Mouse (Mus musculus) mesoderm, embryonic 11.5 days (tissue): ENCODE data around the gene Fam222a.

Experiments
- DNase-seq: peaks from one replicate; pipeline ENCODE4 v3.0.0-alpha.2; 2012; ENCODE audit warnings: low read depth, low spot score

Fam222a gene

DNA sequence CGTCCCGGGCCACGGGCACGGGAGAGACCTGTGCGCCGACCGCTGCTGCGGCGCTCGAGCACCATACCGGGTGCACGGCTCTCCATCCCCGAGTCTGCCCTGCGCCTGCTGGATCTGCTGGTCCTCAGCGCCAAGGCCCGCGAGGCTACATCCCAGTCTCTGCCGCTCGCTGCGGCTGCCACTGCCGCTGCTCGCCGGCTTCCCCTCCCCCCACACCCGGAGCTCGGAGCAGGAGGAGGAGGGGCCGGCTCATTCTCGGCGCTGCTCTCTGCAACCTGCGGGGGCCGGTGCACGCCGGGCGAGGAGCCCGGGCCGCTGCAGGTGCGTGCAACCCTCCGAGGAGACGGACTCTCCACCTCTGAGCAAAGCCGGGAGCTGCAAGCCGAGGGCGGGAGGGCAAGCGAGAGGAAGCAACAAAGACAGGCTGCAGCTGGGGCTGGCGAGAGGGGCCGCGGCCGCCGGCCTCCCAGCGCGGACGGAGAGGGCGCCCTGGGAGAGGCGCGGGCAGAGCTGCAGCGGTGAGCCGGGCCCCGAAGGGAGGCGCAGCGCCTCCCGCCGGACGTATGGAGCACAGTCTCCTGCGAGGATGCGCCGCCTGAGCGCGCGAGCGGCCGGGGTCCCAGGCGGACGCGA, at the start of gene Fam222a:
Fam222a (plus strand) TSS at position 452 of the 633 bp plus-strand sequence.
- DNase-seq, result peak; percentile 89

- DNase-seq, result no peak
Measured at GRCm38 (mm10) chr5:114528355-114528754, 39.5 kb upstream of the Fam222a start.

DNA sequence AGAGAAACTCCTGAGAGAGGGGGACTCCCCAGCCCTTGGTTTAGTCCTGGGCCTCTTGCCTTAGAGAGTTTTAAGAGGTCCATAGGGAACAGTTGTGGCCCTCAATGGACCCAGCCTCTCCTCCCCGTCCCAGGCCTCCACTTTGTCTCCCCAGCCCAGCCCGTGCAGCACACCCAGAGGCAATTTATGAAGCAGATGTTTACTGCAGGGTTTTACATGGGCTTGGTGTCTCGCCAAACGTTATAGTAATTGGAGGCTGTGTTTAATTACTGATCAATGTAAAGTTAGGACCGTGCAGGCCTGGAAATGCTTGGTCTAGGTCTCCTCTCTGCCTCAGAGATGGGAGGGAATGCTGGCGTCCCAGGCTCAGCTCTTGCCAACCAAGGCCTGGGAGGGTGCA, 37.5 kb upstream of the Fam222a start:
- DNase-seq, result no peak

DNA sequence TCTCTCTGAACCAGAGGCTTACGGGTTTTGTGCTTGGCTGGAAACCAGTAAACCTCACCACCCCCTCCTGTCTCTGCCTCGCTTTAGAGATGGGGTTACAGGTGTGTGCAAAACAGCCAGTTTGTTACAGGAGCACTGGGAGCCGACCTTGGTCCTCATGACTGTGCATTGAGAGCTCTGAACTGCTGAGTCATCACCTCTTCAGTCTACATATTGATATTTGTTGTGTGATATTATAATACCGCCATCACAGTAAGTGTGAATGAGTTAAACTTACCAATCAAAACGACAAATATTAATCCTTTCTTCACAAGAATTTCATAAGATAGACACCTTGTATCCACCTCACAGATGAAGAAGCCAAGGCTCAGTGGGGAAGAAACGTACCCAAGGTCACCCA, 35.8 kb upstream of the Fam222a start:
- DNase-seq, result no peak

DNA sequence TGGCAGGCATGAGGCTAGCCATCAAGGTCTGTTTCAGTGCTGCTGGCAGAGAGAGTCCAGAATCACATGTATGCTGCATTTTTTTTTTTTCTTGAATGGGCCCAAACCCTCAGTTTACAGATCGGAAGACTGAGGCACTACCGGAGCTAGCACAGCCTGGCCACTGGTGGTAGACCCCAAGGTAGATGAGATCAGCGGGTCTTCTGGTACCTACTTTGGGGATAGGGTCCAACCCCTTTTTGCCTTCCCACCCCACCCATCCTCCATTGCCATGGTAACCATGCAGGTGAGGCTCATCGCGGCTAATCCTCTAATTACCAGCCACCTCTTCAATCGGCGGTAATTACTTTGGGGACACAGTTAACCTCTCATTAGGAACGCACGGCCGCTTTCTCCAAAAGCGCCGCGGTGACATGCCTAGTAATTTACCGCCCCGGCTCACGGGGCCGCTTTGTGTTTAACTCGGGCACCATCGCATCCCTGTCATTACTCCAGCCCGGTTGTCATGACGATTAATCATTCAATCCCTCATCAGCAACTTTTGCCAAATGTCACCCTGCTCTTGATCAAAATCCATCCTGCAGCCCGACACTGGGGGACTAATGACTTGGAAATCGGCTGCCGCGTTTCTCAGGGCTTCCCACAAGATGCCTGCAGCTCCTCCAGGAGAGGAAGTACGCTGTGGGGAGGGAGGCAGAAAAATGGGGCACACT, 30.4 kb upstream of the Fam222a start:
- DNase-seq, result peak; percentile 63

- DNase-seq, result peak; percentile 42
Measured at GRCm38 (mm10) chr5:114538021-114538405, 29.8 kb upstream of the Fam222a start.

GRCm38 (mm10) chr5:114538752-114539151, 29.1 kb upstream of the Fam222a start:
- peak; percentile 47 for DNase-seq

GRCm38 (mm10) chr5:114539766-114540165, 28.1 kb upstream of the Fam222a start:
- DNase-seq, result no peak

DNA sequence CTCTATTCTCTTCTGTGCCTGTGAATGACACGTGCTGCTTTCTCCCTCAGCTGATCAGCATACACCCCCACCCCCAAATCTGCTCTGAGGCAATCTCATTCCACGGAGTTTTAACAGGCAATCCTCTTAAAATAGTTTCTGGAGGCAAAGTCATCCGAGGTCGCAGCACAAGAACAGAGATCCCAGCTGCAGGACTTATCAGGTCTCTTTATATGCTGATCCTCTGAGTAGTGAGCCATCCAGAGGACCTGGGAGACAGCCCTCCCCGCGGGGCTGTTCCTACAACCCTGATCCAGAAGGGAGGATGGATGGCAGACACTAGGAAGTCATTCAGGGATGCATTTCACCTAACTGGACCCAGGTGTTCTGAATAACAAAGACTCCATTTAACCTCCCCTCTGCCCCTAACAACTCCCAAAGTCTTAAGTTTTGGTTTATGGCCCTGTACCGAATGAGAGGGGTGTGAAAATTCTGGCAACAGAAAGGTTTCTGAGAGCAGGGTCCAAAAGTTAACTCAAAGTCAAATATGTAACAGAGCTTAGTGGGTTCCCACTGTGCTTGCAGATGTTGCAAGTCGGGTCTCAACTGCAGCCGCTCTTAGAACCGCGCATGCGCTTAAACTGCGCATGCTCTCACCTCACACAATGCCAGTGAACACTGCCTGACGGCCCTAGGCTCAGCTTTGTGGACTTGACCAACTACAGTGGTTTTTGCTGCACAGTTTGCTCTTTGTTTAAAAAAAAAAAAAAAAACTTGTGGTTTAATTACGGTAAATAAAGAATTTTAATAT, 26.0 kb upstream of the Fam222a start:
- DNase-seq, result peak; percentile 67

- no peak for DNase-seq
Measured at GRCm38 (mm10) chr5:114543656-114544055, 24.2 kb upstream of the Fam222a start.

GRCm38 (mm10) chr5:114544205-114544604, 23.6 kb upstream of the Fam222a start:
- DNase-seq, result no peak

GRCm38 (mm10) chr5:114545076-114545475, 22.7 kb upstream of the Fam222a start:
- no peak for DNase-seq

DNA sequence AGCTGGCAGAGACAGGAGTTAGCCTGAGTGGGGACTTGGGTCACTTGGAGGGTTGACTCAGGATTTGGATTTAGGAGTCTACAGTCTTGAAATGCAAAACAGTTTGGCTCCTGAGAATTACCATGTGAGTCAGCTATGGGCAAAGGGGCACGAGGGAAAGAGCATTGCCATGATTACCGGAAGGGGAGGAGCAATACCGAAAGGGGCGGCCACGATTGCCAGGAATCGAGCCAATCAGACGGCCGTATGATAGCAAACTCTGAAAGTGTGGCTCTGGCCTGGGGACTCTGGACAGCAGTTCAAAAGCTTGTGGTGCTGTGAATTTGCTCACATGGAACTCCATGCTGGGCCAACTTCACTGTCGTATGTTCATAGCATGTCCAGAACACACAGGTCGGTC, 18.8 kb upstream of the Fam222a start:
- no peak for DNase-seq

DNA sequence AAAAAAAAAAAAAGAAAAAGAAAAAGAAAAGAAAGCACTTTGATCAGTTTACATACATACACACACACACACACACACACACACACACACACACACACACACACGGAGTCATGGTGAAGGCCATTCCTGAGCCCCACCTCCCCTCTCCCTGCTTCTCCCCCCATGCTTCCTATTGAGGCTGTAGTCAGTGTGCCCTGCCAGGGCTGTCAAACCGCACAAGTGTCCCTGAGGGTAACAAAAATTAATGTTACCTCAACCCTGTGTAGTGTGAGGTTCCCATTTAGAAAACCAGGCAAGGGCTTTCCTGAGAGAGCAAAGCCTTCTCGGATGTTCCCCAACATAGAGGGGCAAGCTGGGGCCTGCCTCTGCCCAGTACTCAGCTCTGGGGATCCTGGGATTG, 18.0 kb upstream of the Fam222a start:
- DNase-seq, result no peak

- no peak for DNase-seq
Measured at GRCm38 (mm10) chr5:114550431-114550830, 17.4 kb upstream of the Fam222a start.

DNA sequence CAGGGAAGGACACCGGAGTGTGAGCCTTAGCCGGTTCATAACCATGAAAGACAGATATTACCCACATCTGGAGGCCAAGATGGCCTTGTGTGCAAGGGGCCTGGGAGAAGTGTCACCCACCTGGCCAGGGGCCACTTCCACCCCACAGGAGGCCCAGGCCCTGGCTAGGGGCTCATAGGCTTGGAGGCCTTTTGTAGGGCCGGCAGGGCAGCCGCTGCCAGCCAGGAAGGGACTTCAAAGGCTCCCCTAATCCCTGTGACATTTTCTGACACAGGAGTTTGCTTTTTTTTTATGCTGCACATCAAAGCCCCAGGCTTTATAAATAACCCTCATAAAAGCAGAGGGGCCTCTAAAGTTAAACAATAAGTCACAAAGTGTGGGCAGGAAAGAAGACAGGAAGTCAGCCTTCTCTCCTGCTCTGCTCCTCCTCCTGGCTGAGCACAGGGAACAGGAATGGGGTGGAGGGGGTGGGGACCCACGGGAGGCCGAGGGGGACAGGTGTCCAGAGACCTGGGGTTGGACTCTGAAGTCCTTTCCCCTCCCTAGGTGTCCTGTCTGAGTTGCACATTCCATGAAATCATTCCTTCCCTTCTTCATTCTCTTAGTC, 16.8 kb upstream of the Fam222a start:
- DNase-seq, result peak; percentile 54

- no peak for DNase-seq
Measured at GRCm38 (mm10) chr5:114552507-114553208, 15.2 kb upstream of the Fam222a start.

GRCm38 (mm10) chr5:114553706-114554105, 14.1 kb upstream of the Fam222a start:
- DNase-seq, result no peak

GRCm38 (mm10) chr5:114555424-114555823, 12.4 kb upstream of the Fam222a start:
- no peak for DNase-seq

DNA sequence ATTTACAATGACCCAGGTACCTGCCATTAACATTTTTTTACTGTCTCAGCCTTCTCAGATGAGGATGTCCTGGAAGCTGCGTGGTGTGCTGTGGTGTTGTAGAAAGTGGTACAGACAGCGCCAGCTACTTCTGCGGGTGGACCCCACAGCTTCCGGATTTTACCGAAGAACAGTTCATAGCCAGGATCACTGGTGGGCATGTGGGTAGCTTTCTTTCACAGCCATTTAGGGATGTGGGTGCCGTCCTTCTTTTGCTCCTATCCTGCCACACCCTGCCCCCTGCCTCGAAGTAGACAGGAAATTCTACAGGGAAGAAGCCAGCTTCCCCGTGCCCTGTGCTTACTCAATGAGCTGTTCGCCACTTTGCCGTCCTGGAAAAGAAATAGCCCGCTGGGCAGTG, 11.7 kb upstream of the Fam222a start:
- no peak for DNase-seq
